Mouse (Mus musculus): Measurements from ENCODE around the gene C1d. TPM values are rescaled to one million over a fixed set of nuclear protein-coding genes. Genes with fewer than 3 reads are reported as not detected.
"Not testable (repeated sequence)": the region's sequence is repeated elsewhere in the genome, so short reads cannot be mapped to it uniquely, and the experiment has no call there.

The C1d gene
- total RNA-seq (2022) = 10 to 100 TPM; 43.7 to 50.3 (median 46.1) TPM

DNA sequence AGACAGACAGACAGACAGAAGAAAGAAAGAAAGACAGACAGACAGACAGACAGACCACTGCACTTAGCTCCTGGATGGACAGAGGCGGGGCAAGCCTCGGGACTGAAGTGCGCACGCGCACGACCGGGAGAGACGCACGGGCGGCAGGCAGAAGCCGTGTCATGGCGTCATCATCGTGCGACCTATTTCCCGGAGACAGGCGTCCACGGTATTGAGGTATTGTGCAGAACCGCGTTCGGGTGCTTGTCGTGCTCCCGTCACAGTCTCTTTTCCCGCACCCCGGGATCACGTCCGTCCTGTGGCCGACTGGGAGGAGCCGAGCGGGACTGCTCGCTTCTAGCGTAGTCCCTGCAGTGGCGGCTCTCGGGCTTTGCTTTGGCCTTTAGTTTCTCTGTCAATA is at the start of gene C1d:
Gene C1d (plus strand): TSS at position 137 of the 400 bp plus-strand sequence.
- DNase-seq (ENCODE audit: low spot score in 2 of 2) = peak; percentile 92 to 97

DNA sequence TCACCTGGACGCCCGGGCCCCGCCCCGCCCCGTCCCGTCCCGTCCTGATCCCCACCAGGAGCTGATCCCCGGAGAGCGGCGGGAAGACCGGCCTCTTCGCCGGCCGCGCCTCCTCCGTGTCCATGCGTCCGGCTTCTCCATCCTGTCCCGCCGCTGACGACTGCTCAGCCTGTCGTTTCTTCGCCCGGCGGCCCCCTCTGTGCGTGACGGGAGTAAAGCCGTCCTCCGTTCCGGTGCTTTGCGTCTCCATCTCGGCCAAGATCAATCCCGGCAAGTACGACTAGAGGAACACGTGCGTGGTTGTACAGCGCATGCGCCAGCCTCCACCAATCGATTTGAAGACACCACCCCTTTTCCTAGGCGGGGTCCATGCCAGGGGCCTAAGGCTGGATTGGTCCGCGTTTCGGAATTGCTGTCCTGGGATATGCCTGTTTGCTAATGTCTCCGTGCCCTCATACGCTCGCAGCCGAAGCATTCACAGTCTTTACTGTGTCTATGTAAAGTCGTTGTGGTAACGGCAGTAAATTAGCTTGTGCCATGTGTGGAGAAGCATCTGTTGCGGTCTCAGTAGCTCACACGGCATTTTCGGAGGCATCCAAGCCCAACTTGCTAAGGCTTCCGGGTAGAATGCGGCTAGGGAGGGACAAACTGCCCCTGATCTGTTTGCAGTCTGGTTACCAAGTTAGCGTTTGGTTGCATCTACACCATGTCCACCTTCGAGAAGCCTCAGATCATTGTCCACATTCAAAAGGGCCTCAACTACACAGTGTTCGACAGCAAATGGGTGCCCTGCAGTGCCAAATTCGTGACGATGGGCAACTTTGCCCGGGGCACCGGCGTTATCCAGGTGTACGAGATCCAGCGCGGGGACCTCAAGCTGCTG is 45.9 kb upstream of the C1d start, which contains the start of gene Pno1:
Gene Pno1 (minus strand): TSS at position 311 of the 883 bp plus-strand sequence.
- DNase-seq (ENCODE audit: low spot score in 2 of 2) = peak; percentile 96 to 97

DNA sequence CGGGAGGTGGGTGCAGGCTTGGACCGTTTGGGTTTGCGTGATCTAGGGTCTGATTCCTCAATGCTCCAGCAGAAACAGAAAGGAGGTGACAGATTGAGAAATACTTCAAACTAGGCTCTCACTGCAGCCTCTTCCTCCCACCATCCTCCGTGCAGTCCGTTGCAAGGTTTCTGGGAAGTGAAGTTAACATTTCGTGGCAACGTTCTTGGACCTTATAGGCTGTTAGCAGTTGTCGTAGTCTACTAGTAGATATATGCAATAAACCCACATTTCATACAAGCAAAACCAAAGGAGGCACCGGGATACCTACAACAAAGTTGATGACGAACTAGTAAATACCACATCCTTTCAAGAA is 45.3 kb upstream of the C1d start:
- no peak for DNase-seq (ENCODE audit: low spot score in 2 of 2)

DNA sequence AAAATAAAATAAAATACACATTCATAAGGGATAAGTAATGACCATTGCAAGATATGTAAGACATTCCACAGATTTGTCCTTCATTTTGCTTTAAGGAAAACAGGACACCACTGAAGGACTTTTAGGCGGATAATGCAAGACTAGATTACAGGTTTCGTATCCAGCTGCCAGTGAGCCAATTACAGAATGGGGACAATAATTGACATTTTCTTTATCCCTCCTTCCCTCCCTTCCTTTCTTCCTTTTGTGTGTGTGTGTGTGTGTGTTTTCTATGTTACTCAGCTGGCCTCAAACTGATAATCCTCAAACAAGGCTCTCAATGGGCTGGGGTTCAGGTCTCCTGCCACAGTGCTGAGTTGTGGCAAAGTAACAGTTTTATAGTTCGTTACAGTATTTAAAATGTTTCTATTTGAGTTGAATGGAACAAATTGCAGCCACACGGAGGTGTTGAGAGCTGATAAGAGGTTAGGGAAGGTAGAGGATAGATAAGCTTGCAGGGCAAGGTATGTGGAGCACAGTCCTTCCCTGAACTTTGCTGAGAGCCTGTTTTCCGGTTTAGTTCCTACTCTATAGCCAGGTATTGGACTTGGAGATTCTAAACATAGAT is 44.4 kb upstream of the C1d start:
- no peak for DNase-seq (ENCODE audit: low spot score in 2 of 2)

DNA sequence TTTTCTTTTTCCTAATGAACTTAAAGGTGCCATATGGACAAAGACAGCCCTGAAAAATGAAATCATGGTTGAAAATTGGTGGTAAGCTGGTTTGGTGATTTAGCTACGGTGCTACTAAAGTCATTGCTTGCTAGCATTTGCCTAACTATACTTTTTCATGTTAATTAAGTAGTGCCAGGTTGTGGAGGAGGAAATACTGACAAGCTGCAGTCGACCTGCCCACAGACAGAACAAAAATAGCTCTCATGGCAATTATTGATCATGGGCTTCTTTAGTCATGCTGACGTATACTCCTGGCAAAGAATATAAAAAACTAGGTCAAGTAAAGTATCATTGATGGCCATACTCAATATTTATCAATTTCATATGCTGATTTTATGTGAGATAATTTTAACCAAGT is 41.9 kb upstream of the C1d start:
- DNase-seq (ENCODE audit: low spot score in 2 of 2) = no peak

DNA sequence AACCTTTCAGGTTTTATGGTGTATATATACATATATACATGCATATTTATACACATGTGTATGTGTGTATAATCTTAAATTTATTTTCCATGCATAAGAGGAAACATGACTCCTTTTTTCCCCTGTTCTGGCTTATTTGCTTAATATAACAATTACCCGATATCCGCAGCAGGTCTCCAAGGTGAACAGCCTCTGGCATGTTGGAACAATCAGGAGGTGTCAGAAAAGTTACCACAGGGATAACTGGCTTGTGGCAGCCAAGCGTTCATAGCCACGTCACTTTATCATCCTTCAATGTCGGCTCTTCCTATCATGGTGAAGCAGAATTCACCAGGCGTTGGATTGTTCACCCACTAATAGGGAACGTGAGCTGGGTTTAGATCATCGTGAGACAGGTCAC is 36.3 kb upstream of the C1d start:
- no peak for DNase-seq (ENCODE audit: low spot score in 2 of 2)

DNA sequence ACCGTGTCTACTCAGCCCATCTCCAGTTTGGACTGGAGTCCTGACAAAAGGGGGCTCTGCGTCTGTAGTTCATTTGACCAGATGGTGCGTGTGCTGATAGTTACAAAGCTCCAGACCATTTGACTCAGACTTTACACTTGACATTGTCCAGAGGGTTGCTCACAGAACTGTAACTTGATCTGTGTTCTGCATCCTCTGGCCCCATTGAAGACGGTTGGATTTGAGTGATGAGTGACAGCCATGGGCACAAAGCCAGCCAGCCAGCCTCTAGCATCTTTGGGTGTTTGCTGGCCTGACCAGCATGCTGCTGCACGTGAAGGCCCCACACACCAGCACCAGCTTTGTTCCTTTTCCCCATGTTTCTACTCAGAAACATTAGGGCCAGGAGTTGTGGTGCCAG is 24.6 kb upstream of the C1d start:
- no peak for DNase-seq (ENCODE audit: low spot score in 2 of 2)

DNA sequence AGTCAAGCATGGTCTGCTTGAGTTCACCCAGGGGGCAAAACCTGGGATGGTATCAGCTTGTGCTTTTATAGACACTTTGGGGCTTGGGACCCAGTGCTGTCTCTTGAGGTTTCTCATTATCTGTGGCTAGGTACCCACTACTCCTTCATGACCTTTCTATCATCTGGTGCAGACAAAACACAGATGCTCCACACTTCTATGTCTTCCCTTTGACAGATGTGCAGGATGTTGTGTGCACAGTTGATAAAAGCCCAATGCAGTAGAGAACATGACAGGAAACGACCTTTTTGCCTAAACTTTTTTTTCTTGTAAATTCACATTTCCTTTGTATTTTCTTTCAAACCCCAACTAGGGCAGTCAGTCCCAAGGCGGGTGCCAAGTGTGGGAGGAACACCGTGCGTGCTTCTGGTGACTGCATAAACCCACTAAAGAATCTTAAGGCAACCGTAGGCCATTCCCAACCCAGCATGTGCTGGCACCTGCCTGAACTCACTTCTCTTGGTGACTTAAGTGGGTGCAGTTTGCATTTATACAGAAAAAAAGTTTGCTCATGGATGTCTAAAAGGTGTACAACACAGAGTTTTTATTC is 20.8 kb upstream of the C1d start:
- DNase-seq (ENCODE audit: low spot score in 2 of 2) = no peak

DNA sequence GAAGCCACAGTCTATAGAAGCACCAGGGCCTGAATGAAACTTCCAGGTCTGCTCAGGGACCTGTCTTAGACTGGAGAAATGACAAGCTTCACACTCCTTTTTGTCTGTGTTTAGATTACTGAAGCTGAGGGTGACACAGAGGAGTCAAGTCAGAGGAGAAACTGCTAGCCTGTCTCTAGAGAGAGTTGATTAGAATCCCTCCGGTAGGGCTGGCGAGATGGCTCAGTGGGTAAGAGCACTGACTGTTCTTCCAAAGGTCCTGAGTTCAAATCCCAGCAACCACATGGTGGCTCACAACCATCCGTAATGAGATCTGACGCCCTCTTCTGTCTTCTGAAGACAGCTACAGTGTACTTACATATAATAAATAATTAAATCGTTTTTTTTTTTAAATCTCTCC is 18.8 kb upstream of the C1d start:
- not testable (repeated sequence) for DNase-seq (ENCODE audit: low spot score in 2 of 2)

DNA sequence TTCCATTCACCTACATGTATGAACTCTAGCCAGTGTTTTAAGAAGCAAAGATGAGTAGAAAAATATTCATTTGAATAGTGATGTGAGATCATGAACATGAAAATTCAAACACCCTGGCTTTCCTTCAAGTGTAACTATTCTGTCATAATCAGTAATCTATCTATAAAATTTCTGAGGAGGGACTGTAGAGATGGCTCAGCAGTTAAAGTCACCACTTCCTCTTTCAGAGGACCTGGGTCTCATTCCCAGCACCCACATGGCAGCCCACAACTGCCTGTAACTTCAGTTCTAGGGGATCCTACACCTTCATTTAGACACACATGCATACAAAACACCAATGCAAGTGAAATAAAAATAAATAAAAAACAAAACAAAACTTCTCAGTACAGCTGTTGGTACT is 8.7 kb upstream of the C1d start:
- DNase-seq (ENCODE audit: low spot score in 2 of 2) = no peak

DNA sequence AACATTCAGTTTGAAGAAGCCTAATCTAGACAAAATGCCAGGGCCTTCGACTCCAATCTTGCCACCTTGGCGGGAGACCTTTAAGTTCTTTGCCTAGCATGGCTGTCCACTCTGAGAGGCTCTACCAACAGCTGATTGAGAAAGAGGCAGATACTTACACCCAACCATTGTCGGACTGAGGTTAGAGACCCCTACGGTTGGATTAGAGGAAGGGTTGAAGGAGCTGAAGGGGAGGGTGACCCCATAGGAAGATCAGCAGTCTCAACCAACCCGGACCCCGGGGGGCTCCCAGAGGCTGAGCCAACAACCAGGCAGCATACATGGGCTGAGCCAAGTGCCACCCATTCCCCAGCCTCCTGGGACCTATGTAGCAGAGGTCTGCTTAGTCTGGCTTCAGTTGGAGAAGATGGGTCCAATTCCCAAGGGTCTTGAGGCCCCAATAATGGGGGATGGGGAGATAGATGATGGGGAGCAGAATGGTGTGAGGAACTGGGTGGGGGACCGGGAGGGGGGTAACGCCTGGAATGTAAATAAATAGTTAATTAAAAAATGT is 490 bp upstream of the C1d start:
- no peak for DNase-seq (ENCODE audit: low spot score in 2 of 2)

DNA sequence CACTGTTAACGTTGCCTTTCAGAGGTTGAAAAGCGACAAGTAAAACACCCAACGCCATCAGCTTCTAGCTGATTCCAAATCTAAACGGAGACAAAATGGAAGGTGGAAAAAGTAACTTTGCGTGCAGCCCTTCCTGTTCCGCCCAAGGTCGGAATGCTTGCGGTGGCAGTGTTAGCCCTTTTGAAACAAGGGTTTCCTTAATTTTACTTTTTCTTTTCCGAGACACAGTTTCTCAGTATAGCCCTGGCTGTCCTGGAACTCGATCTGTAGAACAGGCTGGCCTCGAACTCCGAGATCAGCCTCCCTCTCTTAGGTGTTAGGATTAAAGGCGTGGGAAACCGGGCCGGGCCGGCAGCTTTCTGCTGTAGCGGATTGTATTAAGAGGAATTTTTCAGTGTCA is 482 bp downstream of the C1d start:
- DNase-seq (ENCODE audit: low spot score in 2 of 2) = peak in 1 of 2 experiments; percentile 12

DNA sequence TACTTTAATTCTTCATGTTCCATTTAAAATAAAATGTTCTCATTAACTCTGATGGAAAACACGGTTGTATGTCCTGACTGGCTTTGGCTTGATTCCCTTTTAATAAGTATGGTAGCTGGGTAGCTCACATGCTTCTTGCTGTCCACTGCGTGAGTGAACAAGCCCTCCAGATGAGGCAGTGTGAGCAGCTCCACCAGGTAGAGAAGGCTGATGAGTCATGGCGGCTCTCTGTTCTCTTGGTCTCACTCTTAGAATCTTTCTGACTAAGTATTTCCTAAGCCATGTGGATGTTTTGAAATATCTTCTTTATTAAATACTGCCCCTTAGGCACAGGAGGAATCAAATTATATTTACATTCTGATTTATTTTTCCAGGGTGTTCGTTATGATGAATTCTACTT is 9.8 kb downstream of the C1d start:
- DNase-seq (ENCODE audit: low spot score in 2 of 2) = no peak

DNA sequence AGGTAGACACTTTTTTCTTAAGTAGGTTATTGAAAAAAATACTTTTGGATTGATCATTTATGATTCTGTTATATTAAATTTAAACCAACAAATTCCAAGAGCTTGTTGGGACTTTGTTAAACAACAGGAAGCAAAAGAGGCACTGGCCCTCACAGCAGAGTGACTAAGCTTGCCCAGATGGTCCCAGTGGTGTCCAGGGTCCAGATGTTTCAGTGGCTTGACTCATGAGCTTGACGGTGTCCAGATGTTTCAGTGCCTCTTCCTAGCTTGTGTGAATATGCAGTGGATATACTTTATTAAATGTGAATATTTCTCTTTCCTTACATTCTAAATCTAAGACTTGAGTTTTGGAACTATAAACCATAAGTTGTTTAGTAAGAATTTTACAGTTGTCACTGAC is 11.4 kb downstream of the C1d start:
- DNase-seq (ENCODE audit: low spot score in 2 of 2) = no peak

DNA sequence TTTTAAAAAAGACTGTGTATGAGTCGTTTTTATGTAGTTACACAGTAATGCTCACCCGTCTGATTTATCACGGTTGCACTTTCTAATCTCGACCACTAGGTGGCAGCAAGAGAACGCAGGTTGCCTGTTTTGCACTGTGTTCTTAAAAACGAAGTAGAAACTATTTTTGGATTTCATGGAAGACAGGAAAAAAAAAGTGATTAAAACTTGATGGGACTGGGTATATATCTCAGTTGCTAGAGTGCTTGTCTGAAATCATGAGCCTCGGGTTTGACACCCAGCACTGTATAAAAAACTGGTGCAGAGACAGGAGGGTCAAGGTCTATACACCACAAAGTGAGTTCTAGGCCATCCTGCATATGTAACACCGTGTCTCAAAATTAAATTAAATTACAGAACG is 22.6 kb downstream of the C1d start:
- DNase-seq (ENCODE audit: low spot score in 2 of 2) = peak in 1 of 2 experiments; percentile 17

DNA sequence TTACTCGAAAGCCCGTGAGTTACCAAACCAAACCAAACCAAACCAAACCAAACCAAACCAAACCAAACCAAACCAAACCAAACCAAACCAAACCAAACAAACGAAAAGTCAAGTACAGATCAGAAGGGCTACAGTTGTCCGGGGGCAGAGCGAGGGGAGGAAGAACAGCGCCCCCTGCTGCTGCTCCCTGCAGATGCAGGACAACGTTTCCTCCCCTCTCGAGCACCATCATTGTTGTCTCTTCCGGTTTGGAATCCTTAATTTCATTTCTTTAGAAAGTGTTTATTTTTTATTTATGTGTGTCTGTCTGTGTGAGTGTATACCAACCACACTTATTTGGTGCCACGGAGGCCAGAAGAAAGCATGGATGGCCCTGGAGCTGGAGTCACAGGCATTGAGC is 26.7 kb downstream of the C1d start:
- DNase-seq (ENCODE audit: low spot score in 2 of 2) = no peak

DNA sequence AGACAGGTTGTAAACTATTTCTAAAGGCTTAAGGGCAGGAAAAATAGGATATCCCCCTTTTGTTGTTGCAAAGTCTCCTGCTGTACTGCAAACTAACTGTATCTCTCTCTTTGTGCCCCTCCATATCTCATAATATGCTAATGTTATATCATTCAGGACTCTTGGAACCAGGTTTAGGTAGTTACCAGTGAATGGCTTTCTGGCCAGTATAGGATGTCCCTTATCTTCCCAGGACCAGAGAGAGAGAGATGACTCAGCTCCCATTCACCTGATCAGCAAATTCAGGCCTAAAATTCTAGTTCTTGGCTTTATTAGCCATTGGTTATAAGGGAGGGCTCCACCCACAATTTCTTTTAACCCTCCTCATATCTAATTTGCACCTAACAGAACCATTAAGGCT is 31.5 kb downstream of the C1d start:
- DNase-seq (ENCODE audit: low spot score in 2 of 2) = no peak

DNA sequence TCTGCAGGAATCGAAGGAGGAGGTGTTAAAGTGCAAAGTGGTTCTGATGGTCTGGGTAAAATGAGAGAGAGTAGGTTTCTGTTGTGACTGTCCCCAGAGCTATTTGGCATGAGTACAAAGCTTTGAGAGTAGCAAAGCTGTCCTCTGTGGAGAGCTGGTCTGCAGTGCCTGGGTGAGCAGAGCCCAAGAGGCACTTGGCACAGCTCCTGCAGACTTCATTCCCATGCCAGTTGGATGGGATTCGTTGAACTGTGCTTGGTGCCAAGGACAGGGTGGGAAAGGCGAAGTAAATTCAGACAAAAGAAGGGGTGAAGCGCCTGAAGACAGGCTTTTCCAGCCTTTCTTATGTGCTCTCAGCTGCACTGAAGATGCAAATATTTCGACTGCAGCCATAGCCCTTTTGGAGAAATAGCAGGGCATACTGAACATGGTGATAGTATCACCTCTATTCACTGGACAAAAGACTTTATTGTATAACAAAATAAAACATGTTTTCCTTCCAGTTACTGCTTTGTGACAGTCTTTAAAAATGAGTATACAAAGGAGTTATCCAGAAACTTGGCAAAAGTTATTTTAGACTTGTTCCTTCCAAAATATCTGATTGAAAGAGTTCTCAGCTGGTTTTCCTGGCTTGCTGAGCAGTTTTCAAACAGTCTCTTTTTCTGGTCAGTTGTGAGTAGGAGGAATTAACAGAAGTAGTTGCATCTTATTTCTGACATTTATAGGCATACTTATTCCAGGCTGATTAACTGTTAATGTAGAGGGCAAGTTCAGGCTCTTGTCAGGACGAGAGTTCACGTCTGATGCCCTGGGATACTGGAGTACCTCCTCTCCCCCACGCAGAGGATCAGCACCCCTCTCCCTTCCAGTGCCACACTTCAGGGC is 48.9 kb downstream of the C1d start:
- peak; percentile 69 for DNase-seq (ENCODE audit: low spot score in 2 of 2)

DNA sequence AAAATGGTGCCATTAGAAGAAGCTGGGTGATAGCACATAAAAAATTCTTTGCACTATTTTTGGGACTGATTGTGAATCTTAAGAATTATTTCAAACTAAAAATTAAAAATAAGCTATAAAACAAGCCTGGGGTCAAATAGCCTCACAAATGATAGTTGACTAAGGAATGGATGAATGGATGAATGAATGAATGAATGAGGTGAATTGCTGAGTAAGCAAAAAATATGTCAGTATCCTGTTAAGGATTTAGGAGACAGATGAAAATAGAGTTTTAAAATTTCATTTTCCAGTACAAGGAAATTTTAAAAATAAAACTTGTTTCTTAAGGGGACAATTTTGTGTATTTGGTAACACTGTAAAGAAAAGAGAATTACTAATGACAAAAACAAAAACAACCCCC is 50.1 kb downstream of the C1d start:
- no peak for DNase-seq (ENCODE audit: low spot score in 2 of 2)
